Mouse (Mus musculus): ENCODE measurements at regions not wholly inside any gene's neighbourhood (a gene's known extent, or its start where the extent isn't known, plus 50 kb on each side); places are given as distances from the start of the nearest gene placed in this dataset.

- no peak for DNase-seq (ENCODE audit: low spot score)
Observed at GRCm38 (mm10) chr8:87116190-87116765, 231.2 kb upstream of the N4bp1 start.

GRCm38 (mm10) chr8:87112355-87112754 lies 227.3 kb upstream of the N4bp1 start:
- DNase-seq (ENCODE audit: low spot score) = no peak

- no peak for DNase-seq (ENCODE audit: low spot score)
Observed at GRCm38 (mm10) chr8:87105106-87105505, 220.0 kb upstream of the N4bp1 start.

GRCm38 (mm10) chr8:87095211-87095610 lies 210.2 kb upstream of the N4bp1 start:
- DNase-seq (ENCODE audit: low spot score) = no peak

GRCm38 (mm10) chr8:87094685-87095084 lies 209.6 kb upstream of the N4bp1 start:
- no peak for DNase-seq (ENCODE audit: low spot score)

GRCm38 (mm10) chr8:87093716-87094115 lies 208.7 kb upstream of the N4bp1 start:
- DNase-seq (ENCODE audit: low spot score) = no peak

GRCm38 (mm10) chr8:87093081-87093480 lies 208.0 kb upstream of the N4bp1 start:
- no peak for DNase-seq (ENCODE audit: low spot score)

GRCm38 (mm10) chr8:87087451-87088095 lies 202.5 kb upstream of the N4bp1 start:
- DNase-seq (ENCODE audit: low spot score) = no peak

- DNase-seq (ENCODE audit: low spot score) = no peak
Observed at GRCm38 (mm10) chr8:87078260-87078659, 193.2 kb upstream of the N4bp1 start.

- no peak for DNase-seq (ENCODE audit: low spot score)
Observed at GRCm38 (mm10) chr8:87075921-87076320, 190.9 kb upstream of the N4bp1 start.

GRCm38 (mm10) chr8:87071224-87071623 lies 186.2 kb upstream of the N4bp1 start:
- no peak for DNase-seq (ENCODE audit: low spot score)

- DNase-seq (ENCODE audit: low spot score) = no peak
Observed at GRCm38 (mm10) chr8:87067106-87067505, 182.0 kb upstream of the N4bp1 start.

GRCm38 (mm10) chr8:87064768-87065167 lies 179.7 kb upstream of the N4bp1 start:
- no peak for DNase-seq (ENCODE audit: low spot score)

- no peak for DNase-seq (ENCODE audit: low spot score)
Observed at GRCm38 (mm10) chr8:87064250-87064747, 179.2 kb upstream of the N4bp1 start.

GRCm38 (mm10) chr8:87063588-87063987 lies 178.5 kb upstream of the N4bp1 start:
- DNase-seq (ENCODE audit: low spot score) = no peak

GRCm38 (mm10) chr8:87049746-87050145 lies 164.7 kb upstream of the N4bp1 start:
- DNase-seq (ENCODE audit: low spot score) = no peak

- DNase-seq (ENCODE audit: low spot score) = no peak
Observed at GRCm38 (mm10) chr8:87049196-87049595, 164.1 kb upstream of the N4bp1 start.

GRCm38 (mm10) chr8:87046590-87046989 lies 161.5 kb upstream of the N4bp1 start:
- no peak for DNase-seq (ENCODE audit: low spot score)

- no peak for DNase-seq (ENCODE audit: low spot score)
Observed at GRCm38 (mm10) chr8:87043016-87043415, 158.0 kb upstream of the N4bp1 start.

GRCm38 (mm10) chr8:87037620-87038380 lies 152.7 kb upstream of the N4bp1 start:
- DNase-seq (ENCODE audit: low spot score) = no peak

- no peak for DNase-seq (ENCODE audit: low spot score)
Observed at GRCm38 (mm10) chr8:87035996-87036395, 150.9 kb upstream of the N4bp1 start.

GRCm38 (mm10) chr8:87028171-87028570 lies 143.1 kb upstream of the N4bp1 start:
- no peak for DNase-seq (ENCODE audit: low spot score)

- no peak for DNase-seq (ENCODE audit: low spot score)
Observed at GRCm38 (mm10) chr8:87025946-87026345, 140.9 kb upstream of the N4bp1 start.
